Mouse (Mus musculus) heart, adult 11 months (tissue): Measurements from ENCODE around the gene Dennd4a.

Source experiments
- DNase-seq: peaks from one replicate; pipeline ENCODE4 v3.0.0; 2022

Gene Dennd4a

GRCm38 (mm10) chr9:64810822-64811537, at the start of gene Dennd4a:
Dennd4a (plus strand) TSS chr9:64811340.
- DNase-seq: peak; percentile 100

GRCm38 (mm10) chr9:64764824-64765223, 46.3 kb upstream of the Dennd4a start:
- DNase-seq: peak; percentile 35

- peak; percentile 73 for DNase-seq
Measured at GRCm38 (mm10) chr9:64766136-64766535, 45.0 kb upstream of the Dennd4a start.

DNA sequence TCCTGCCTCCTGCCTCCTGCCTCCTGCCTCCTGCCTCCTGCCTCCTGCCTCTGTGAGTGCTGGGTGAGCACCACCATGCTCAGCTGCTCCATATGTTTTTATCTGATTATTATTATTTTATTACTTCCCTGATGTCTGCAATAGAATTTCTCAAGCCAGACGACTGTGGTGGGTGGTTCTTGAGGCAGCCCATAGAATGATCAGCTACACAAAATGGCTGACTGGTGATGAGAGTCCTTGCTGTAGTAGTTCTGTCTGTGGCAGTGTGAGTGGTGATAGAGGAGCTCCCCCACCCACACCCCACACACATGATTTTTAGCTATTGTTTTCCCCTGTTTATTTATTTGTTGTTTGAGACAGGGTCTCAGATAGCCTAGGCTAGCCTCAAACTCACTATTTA, 43.3 kb upstream of the Dennd4a start:
- DNase-seq: peak; percentile 69

DNA sequence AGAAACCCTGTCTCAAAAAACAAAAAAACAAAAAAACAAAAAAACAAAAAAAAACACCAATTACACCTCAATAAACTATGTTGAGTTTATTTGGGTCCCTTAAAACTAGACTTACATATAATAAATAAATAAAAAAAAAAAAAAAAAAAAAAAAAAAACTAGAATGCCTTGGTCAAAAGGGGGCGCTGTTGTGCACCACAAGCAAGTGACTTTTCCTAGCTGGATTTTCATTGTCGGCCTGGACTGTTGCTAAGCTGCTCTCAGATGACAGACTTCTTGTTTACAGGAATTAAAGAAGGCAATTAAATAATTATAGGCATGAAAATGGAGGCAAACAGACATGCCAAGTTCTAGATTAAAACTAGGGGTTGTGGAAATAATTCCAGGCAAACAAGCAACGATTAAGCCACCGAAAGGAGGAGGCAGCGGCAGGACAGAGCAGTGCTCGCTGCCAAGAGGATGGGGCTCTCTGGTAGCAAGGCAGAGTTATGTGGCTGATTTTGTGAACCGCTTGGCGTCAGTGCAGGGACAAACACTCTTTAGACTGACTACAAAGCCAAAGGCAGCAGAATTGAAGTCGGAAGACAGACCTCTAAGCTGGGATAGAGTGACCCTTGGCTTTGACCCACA, 42.0 kb upstream of the Dennd4a start:
- DNase-seq: peak; percentile 91

DNA sequence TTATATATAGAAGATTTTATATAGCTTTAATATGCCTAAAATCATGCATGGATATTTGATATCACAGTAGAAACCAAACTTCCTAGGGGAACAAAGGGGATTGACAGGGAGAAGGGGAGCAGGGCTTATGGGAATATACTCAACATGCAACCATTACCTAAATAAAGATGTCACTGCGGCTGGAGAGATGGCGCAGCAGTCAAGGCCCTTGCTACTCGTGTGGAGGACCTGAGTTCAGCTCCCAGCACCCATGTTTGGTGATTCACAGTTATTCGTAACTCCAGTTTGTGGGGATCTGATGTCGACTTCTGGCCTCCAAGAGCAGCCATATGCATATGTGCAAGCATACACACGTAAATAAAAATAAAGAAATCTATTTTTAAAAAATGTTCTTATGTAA, 41.2 kb upstream of the Dennd4a start:
- peak; percentile 51 for DNase-seq

- DNase-seq: peak; percentile 81
Measured at GRCm38 (mm10) chr9:64770411-64770849, 40.7 kb upstream of the Dennd4a start.

DNA sequence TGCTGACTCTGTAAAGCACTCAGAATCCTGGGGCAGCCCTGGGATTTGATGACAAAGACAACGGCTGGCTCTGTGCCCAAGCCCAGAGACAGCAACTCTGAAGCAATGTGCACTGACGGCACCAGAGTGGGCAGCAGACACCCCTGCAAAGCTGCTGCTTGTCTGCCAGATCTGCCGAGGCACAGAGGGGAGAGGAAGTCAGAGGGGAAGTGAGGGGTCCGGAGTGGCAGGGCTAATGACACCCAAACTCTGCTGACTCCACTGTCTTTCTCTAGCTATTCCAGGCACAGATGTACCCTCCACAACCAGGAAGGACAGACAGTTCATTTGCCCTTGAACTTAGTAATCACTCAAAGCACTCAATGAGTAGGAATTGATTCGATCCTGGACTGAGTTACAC, 39.9 kb upstream of the Dennd4a start:
- peak; percentile 98 for DNase-seq

DNA sequence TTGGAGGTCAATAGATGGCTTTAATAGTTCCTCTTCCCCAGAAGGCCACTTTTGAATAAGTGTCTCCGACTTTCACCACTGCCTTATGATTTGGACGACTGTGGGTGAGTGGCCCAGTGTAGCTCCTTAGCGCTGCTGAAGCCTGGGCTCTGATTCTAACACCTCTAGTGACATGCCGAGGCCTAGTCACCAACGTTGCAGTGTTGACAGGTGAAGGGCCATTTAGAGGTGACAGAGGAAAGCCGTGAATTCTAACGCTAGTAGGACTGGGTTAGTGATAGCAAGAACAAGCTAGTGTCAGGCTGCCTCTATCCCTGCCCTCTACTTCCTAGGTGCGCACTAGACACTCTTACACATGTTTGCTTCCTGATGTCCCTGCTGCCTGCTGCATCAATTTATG, 37.9 kb upstream of the Dennd4a start:
- peak; percentile 88 for DNase-seq

- no peak for DNase-seq
Measured at GRCm38 (mm10) chr9:64773936-64774335, 37.2 kb upstream of the Dennd4a start.

DNA sequence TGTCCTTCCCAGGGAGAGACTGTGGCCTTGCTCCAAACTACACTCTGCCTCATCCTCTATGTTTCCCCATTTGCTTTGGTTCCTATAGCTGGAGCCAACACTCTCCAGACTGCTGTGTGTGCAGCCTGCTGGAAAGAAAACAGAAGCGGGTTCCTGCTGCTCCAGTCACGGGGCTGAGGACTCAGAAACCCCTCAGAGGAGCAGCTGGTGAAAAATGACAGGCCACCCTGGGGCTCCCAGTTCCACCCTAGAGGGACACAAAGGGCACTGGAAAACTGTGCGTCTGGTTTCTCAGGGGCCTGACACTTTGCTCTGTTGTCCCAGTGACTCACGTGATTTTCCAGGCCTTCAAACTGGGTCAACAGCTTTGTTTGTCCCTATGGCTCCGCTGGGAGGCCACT, 36.7 kb upstream of the Dennd4a start:
- DNase-seq: peak; percentile 98

DNA sequence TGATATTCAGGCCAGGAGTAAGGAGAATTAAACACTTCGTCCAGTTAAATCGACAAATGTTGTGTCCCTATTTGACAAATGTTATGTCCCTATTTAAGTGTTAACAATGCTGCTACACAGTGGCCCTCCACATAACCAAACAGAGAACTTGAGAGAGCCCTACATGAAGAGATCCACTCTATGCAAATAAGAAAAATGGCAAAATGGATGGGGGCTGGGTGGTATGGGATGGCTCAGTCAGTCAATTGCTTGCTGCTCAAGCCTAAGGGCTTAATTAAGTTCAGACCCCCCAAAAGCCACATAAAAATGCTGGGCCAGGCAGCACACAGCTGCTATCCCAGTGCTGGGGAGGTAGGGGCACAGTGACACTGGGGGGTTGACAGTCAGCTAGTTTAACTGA, 36.3 kb upstream of the Dennd4a start:
- DNase-seq: no peak

- peak; percentile 94 for DNase-seq
Measured at GRCm38 (mm10) chr9:64775491-64775890, 35.6 kb upstream of the Dennd4a start.

DNA sequence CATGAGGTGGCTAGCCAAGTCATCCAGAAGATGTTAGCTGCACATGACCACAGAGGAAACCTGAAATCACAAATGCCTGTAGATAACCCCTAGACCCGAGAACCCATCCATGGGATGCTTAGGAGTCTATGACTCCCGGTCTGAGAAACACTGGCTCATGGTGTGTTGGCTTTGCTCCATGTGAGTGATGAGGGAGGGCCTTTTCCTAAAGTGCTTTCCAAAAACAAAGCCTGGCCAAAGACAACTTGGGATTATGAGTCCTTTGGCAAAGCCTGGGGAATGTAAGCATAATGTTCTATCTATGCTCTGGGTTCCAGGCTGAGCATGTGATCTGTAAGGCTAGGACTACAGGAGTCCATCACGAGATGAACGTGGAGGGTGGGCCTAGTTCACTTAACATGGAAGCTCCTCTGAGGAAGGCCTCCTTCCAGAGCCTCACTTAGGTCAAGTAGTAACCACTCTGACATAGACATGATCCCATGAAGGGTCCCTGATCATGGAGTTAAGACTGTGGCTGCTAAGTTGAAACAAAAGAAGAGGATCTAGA, 33.6 kb upstream of the Dennd4a start:
- peak; percentile 94 for DNase-seq

DNA sequence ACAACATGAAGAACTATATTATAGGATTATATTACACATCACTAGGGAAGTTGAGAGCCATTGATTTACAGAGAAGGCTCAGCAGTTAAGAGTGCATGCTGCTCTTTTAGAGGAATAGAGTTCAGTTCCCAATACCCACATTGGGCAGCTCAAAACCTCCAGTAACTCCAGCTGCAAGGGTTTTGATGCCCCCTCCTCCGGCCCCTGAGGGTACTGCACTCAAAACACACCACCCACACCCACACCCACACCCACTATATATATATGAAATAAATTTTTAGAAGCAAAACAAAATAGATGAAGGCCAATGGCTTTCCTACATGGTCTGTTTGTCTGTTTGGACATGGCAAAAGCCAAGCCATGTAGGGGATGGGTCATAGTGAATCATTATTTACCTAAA, 33.0 kb upstream of the Dennd4a start:
- DNase-seq: no peak

DNA sequence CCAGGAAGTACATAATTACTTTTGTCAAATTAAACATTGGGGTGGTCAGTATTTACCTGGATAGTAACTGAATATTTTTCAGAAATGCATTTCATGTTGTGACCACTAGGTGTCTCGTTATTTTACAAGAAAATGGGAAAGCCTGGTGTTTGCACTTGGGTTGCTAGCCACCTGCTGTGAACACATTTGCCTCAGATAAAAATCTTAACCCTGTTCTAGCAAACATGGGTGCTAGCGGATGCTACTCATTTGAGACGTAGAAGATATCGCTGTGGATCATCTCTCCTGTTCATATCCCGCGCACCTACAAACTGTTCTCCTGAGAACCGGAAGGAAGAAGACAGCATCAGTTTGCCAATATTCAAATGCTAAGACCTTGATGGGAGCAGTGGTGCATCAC, 31.5 kb upstream of the Dennd4a start:
- no peak for DNase-seq

DNA sequence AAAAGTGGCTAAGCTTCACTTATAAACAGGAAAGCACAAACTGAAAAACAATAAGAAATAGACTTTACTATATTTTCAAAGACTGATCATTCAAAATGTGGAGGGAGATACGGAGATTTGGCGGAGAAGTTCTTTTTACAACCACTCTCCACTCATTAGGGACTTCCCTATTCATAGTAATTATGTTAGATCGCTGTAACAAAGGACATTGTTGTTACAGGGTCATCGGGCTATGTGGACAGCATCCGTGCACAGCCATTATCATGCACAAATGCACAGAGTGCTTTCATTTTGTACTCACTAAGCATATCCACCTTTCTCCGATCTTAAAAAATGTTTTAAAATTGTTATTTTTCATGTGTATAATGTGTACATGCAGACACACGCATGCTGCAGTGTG, 27.6 kb upstream of the Dennd4a start:
- no peak for DNase-seq

GRCm38 (mm10) chr9:64784841-64785240, 26.3 kb upstream of the Dennd4a start:
- peak; percentile 95 for DNase-seq

GRCm38 (mm10) chr9:64786216-64786905, 24.8 kb upstream of the Dennd4a start:
- no peak for DNase-seq

- no peak for DNase-seq
Measured at GRCm38 (mm10) chr9:64788070-64788469, 23.1 kb upstream of the Dennd4a start.

- DNase-seq: no peak
Measured at GRCm38 (mm10) chr9:64789341-64789761, 21.8 kb upstream of the Dennd4a start.

GRCm38 (mm10) chr9:64789887-64790400, 21.2 kb upstream of the Dennd4a start:
- no peak for DNase-seq
